Mouse (Mus musculus): ENCODE results near the gene Smyd5. TPM values are rescaled to one million over a fixed set of nuclear protein-coding genes. Genes with fewer than 3 reads are reported as not detected.

Smyd5 gene
- polyA plus RNA-seq, 1 experiment from 2014 or later, result 14.1 TPM

- no peak for DNase-seq (ENCODE audit: low spot score)
Measured at GRCm38 (mm10) chr6:85419150-85419549, 12.6 kb upstream of the Smyd5 start.

GRCm38 (mm10) chr6:85423836-85424379 is 7.9 kb upstream of the Smyd5 start, which contains the start of gene Noto:
Noto (plus strand) TSS chr6:85423886.
- Histone ChIP-seq H3K4me3 (ENCODE audit: low read depth, low read length) (no peak within 1 kb of the TSS), H3K27ac (replicated peaks) (no peak within 1 kb of the TSS), H3K9me3 (ENCODE audit: control insufficient read depth, low read length) (no peaks in the 10 kb centered on the region), H3K4me2 (replicated peaks; ENCODE audit: low read depth) (no peak within 1 kb of the TSS), H3K9ac (ENCODE audit: low read length) (no peak within 1 kb of the TSS), H3K36me3 (ENCODE audit: control insufficient read depth, insufficient read depth, low read length) (no peaks in the 10 kb centered on the region), H3K27me3 (ENCODE audit: control insufficient read depth, insufficient read depth, low read length) (no peaks in the 10 kb centered on the region), H3K4me1 (replicated peaks; ENCODE audit: control insufficient read depth, insufficient read depth) (no peaks in the 10 kb centered on the region)
- DNase-seq (ENCODE audit: low spot score) (no peak), ATAC-seq (ENCODE audit: low FRiP score, low TSS enrichment) (peak; percentile 55; the same call in 1 of the 2 replicates)
- TF ChIP-seq EP300 (optimal IDR thresholded peaks at IDR 0.05), result no peak
- no peak for TF ChIP-seq CTCF (IDR thresholded peaks at IDR 0.05; ENCODE audit: low read depth)
- 15% methylated on average over 28 of the region's 28 CpGs for WGBS

More at GRCm38 (mm10) chr6:85419150-85419549, 12.6 kb upstream of the Smyd5 start:
- Histone ChIP-seq H3K4me2 (replicated peaks; ENCODE audit: low read depth) (no peak overlapping the region), H3K27me3 (ENCODE audit: control insufficient read depth, insufficient read depth, low read length) (no peaks in the 10 kb centered on the region), H3K4me3 (ENCODE audit: low read depth, low read length) (no peak overlapping the region), H3K4me1 (replicated peaks; ENCODE audit: control insufficient read depth, insufficient read depth) (no peaks in the 10 kb centered on the region), H3K9me3 (ENCODE audit: control insufficient read depth, low read length) (no peaks in the 10 kb centered on the region), H3K9ac (ENCODE audit: low read length) (no peak overlapping the region), H3K27ac (replicated peaks) (no peak overlapping the region), H3K36me3 (ENCODE audit: control insufficient read depth, insufficient read depth, low read length) (no peaks in the 10 kb centered on the region)
- WGBS, result 67% methylated on average over 2 of the region's 2 CpGs
- no peak for ATAC-seq (ENCODE audit: low FRiP score, low TSS enrichment)
- TF ChIP-seq CTCF (IDR thresholded peaks at IDR 0.05; ENCODE audit: low read depth) (no peak), EP300 (optimal IDR thresholded peaks at IDR 0.05) (no peak)

DNA sequence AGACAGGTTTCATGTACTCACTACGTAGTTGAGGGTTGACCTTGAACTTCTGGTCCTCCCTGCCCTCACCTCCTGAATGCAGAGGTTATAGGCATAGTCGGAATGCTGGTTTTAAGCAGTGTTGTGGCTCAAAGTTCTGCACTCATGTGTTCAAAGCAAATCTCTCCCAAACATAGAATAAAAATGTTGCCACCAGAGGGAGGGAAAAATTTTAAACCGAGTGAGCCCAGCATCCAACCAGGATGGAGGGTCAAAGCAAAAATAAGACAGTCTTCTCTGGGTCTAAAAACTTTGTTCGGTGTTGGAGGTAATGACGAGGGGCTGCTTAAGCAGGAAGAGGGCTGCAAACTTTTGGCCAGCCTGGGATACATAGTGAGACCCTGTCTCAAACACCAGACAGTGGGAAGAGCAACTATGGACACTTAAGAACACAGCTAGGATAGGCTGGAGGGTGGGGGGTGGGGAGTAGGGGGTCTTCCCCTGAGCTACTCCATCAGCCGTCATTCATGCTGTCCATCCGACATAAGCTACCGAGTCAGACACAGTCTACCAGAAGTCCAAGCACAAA is 431 bp upstream of the Smyd5 start:
- WGBS, result 40% methylated on average over 8 of the region's 8 CpGs
- peak overlapping the region; percentile 99 for H3K4me2 ChIP-seq (replicated peaks; ENCODE audit: low read depth)
- no peak for ATAC-seq (ENCODE audit: low FRiP score, low TSS enrichment)

DNA sequence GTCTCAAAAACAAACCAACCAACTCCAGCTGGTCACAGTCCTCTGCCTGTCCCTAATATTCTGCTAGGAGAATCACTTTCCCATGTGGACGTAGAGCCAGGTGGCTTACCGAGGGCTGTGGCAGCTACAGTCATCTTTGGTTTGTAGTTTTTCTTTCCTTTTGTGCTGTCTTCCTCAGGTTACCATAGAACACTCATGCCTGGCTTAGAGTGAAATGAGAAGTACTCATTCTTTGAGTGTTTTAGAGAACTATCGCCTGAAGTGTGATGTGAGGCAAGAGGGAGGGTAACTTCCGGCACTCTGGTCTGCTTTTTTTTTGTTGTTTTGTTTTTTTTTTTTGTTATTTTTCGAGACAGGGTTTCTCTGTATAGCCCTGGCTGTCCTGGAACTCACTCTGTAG is 2.1 kb downstream of the Smyd5 start:
- H3K27me3 ChIP-seq (ENCODE audit: control insufficient read depth, insufficient read depth, low read length), result no peaks in the 10 kb centered on the region
- DNase-seq (ENCODE audit: low spot score) (no peak), ATAC-seq (ENCODE audit: low FRiP score, low TSS enrichment) (no peak)
- no peak overlapping the region for H3K27ac ChIP-seq (replicated peaks)
- no peak for TF ChIP-seq EP300 (optimal IDR thresholded peaks at IDR 0.05)
- WGBS, result 78% methylated on average over 5 of the region's 5 CpGs
- H3K9me3 ChIP-seq (ENCODE audit: control insufficient read depth, low read length), result no peaks in the 10 kb centered on the region
- no peak overlapping the region for H3K4me3 ChIP-seq (ENCODE audit: low read depth, low read length)
- H3K4me2 ChIP-seq (replicated peaks; ENCODE audit: low read depth), result no peak overlapping the region
- H3K36me3 ChIP-seq (ENCODE audit: control insufficient read depth, insufficient read depth, low read length), result no peaks in the 10 kb centered on the region
- H3K4me1 ChIP-seq (replicated peaks; ENCODE audit: control insufficient read depth, insufficient read depth), result 0 out of 2 replicates have a peak, but pooled peaks cover 2% of the 10 kb centered on the region
- no peak overlapping the region for H3K9ac ChIP-seq (ENCODE audit: low read length)

More for the DNA sequence above, 431 bp upstream of the Smyd5 start:
- H3K4me3 ChIP-seq (ENCODE audit: low read depth, low read length), result peak overlapping the region; percentile 87
- TF ChIP-seq EP300 (optimal IDR thresholded peaks at IDR 0.05) (no peak), CTCF (IDR thresholded peaks at IDR 0.05; ENCODE audit: low read depth) (0 out of 2 replicates have a peak, but pooled peaks have one; percentile 15)
- 0 out of 2 replicates have a peak, but pooled peaks cover 2% of the 10 kb centered on the region for H3K4me1 ChIP-seq (replicated peaks; ENCODE audit: control insufficient read depth, insufficient read depth)
- no peak for DNase-seq (ENCODE audit: low spot score)
- no peak overlapping the region for H3K9ac ChIP-seq (ENCODE audit: low read length)
- no peak overlapping the region for H3K27ac ChIP-seq (replicated peaks)
- no peaks in the 10 kb centered on the region for H3K27me3 ChIP-seq (ENCODE audit: control insufficient read depth, insufficient read depth, low read length)
- H3K36me3 ChIP-seq (ENCODE audit: control insufficient read depth, insufficient read depth, low read length), result no peaks in the 10 kb centered on the region
- no peaks in the 10 kb centered on the region for H3K9me3 ChIP-seq (ENCODE audit: control insufficient read depth, low read length)

GRCm38 (mm10) chr6:85436204-85436603 is 4.4 kb downstream of the Smyd5 start:
- no peak for ATAC-seq (ENCODE audit: low FRiP score, low TSS enrichment)
- H3K36me3 ChIP-seq (ENCODE audit: control insufficient read depth, insufficient read depth, low read length), result peaks cover 7% of the 10 kb centered on the region; the same call in 1 of the 2 replicates
- H3K4me2 ChIP-seq (replicated peaks; ENCODE audit: low read depth), result no peak overlapping the region
- no peak for TF ChIP-seq CTCF (IDR thresholded peaks at IDR 0.05; ENCODE audit: low read depth)
- no peak for TF ChIP-seq EP300 (optimal IDR thresholded peaks at IDR 0.05)
- H3K4me3 ChIP-seq (ENCODE audit: low read depth, low read length), result no peak overlapping the region
- DNase-seq (ENCODE audit: low spot score), result no peak
- H3K9ac ChIP-seq (ENCODE audit: low read length), result no peak overlapping the region
- 0 out of 2 replicates have a peak, but pooled peaks cover 2% of the 10 kb centered on the region for H3K4me1 ChIP-seq (replicated peaks; ENCODE audit: control insufficient read depth, insufficient read depth)
- no peak overlapping the region for H3K27ac ChIP-seq (replicated peaks)
- 95% methylated on average over 1 of the region's 1 CpGs for WGBS
- no peaks in the 10 kb centered on the region for H3K27me3 ChIP-seq (ENCODE audit: control insufficient read depth, insufficient read depth, low read length)
- H3K9me3 ChIP-seq (ENCODE audit: control insufficient read depth, low read length), result no peaks in the 10 kb centered on the region

DNA sequence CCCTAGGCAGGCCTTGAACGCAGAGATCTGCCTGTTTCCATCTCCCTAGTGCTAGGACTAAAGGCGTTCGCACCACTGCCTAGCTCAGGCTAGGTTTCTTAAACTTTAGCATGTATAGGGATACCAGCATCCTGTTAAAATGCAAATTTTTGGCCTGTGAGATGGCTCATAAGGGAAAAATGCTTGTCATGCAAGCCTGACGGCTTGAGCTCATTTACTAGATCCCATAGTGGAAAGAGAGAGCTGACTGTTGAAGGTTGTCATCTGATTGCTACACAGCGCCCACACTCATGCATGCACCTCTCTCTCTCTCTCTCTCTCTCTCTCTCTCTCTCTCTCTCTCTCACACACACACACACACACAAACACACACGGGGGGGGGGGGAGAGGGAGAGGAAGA is 4.8 kb downstream of the Smyd5 start:
- no peaks in the 10 kb centered on the region for H3K27me3 ChIP-seq (ENCODE audit: control insufficient read depth, insufficient read depth, low read length)
- WGBS, result 87% methylated on average over 5 of the region's 6 CpGs

More for the DNA sequence above, 4.8 kb downstream of the Smyd5 start:
- Histone ChIP-seq H3K27ac (replicated peaks) (no peak overlapping the region), H3K4me3 (ENCODE audit: low read depth, low read length) (no peak overlapping the region), H3K9ac (ENCODE audit: low read length) (no peak overlapping the region), H3K36me3 (ENCODE audit: control insufficient read depth, insufficient read depth, low read length) (peaks cover 7% of the 10 kb centered on the region; the same call in 1 of the 2 replicates), H3K9me3 (ENCODE audit: control insufficient read depth, low read length) (no peaks in the 10 kb centered on the region), H3K4me1 (replicated peaks; ENCODE audit: control insufficient read depth, insufficient read depth) (no peaks in the 10 kb centered on the region), H3K4me2 (replicated peaks; ENCODE audit: low read depth) (no peak overlapping the region)
- ATAC-seq (ENCODE audit: low FRiP score, low TSS enrichment) (no peak), DNase-seq (ENCODE audit: low spot score) (no peak)
- TF ChIP-seq EP300 (optimal IDR thresholded peaks at IDR 0.05) (no peak), CTCF (IDR thresholded peaks at IDR 0.05; ENCODE audit: low read depth) (no peak)

Measured in stomach, postnatal 0 days (tissue).